Mouse (Mus musculus) heart, postnatal 0 days (tissue): Measurements from ENCODE around the gene Mdp1.

Experiments
- CTCF ChIP-seq: IDR thresholded peaks from 2 replicates; pipeline ENCODE4 v1.5.1; 2016; ENCODE audit warnings: antibody characterized with exemption, control low read depth, low read depth
- EP300 ChIP-seq: IDR thresholded peaks from 2 replicates; pipeline ENCODE4 v1.6.1; 2016; ENCODE audit warnings: antibody characterized with exemption, low read depth

GRCm38 (mm10) chr14:55709509-55709908 is 49.2 kb upstream of the Mdp1 start:
- TF ChIP-seq CTCF: no peak
- TF ChIP-seq EP300: no peak
